Mouse (Mus musculus) limb, embryonic 14.5 days (tissue): ENCODE measurements at regions not wholly inside any gene's neighbourhood (a gene's known extent, or its start where the extent isn't known, plus 50 kb on each side); places are given as distances from the start of the nearest gene placed in this dataset.

Source experiments
- ATAC-seq: fragments of 200-750 bp; cut with Nextera tagmentation; 2 replicates; pipeline ENCODE4 v1.8.0; 2017; ENCODE audit warnings: low read depth, moderate number of reproducible peaks, moderate TSS enrichment; ENCODE audit not compliant: low FRiP score
- DNase-seq: peaks from one replicate; pipeline ENCODE4 v3.0.0-alpha.2; 2015; ENCODE audit warnings: low spot score
- H3K27ac ChIP-seq: fragments of 300-500 bp; sonication (generic); replicated peaks from 2 replicates; pipeline ENCODE4 v1.5.1; 2014; ENCODE audit warnings: low read depth, mild to moderate bottlenecking, low read length, moderate library complexity, mixed read lengths
- H3K27me3 ChIP-seq: fragments of 300-500 bp; sonication (generic); 2 replicates; pipeline ENCODE4 v1.6.1; 2014; ENCODE audit warnings: low read length, mixed read lengths; ENCODE audit not compliant: control insufficient read depth, insufficient read depth
- H3K36me3 ChIP-seq: fragments of 300-500 bp; sonication (generic); 2 replicates; pipeline ENCODE4 v1.6.1; 2014; ENCODE audit warnings: mild to moderate bottlenecking, low read length, moderate library complexity, mixed read lengths; ENCODE audit not compliant: control insufficient read depth, insufficient read depth
- H3K4me1 ChIP-seq: fragments of 300-500 bp; sonication (generic); 2 replicates; pipeline ENCODE4 v1.6.1; 2014; ENCODE audit warnings: antibody characterized with exemption, low read length, mixed read lengths; ENCODE audit not compliant: control insufficient read depth, insufficient read depth
- H3K4me2 ChIP-seq: fragments of 300-500 bp; sonication (generic); replicated peaks from 2 replicates; pipeline ENCODE4 v1.6.1; 2014; ENCODE audit warnings: low read depth, mild to moderate bottlenecking, low read length, moderate library complexity; ENCODE audit not compliant: severe bottlenecking
- H3K4me3 ChIP-seq: fragments of 300-500 bp; sonication (generic); replicated peaks from 2 replicates; pipeline ENCODE4 v1.5.1; 2014; ENCODE audit warnings: low read length
- H3K9ac ChIP-seq: fragments of 300-500 bp; sonication (generic); 2 replicates; pipeline ENCODE4 v1.6.1; 2014; ENCODE audit warnings: mild to moderate bottlenecking, low read depth, low read length, moderate library complexity; ENCODE audit not compliant: severe bottlenecking
- H3K9me3 ChIP-seq: fragments of 300-500 bp; sonication (generic); 2 replicates; pipeline ENCODE4 v1.6.1; 2016; ENCODE audit warnings: low read length; ENCODE audit not compliant: control insufficient read depth
- POLR2A ChIP-seq: fragments of 200-500 bp; IDR thresholded peaks from 2 replicates; pipeline ENCODE4 v1.8.0; 2012; ENCODE audit warnings: inconsistent platforms, mild to moderate bottlenecking, moderate library complexity, borderline replicate concordance; ENCODE audit not compliant: insufficient read depth, insufficient read length; ENCODE audit errors: extremely low read depth
- WGBS: fragments of 180-500 bp; shearing (Covaris S2); extraction: QIAGEN DNeasy Blood & Tissue Kit; methylation state at CpG from one replicate; pipeline ENCODE4 v1.1.7; 2014; 5-methylcytosine and 5-hydroxymethylcytosine counted together

DNA sequence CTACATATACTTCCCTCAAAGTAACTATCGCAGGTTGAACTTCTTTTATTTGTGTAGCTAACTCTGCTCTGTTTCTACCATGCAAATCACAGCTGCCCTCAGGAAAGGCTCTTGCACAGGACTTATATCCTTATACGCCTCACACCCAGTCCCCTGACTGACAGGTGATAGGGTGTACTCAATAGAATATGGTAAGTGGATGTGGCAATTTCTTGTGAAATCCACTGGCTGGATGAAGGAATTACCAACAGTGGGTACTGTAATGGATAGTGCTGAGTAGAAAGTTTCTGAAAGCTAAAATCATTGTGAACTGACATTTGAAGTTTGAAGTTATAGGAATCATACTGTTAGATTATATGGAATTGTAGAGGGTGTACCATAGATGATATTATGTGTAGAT lies 227.5 kb upstream of the Pik3r1 start:
- 83% methylated on average over 2 of the region's 2 CpGs for WGBS
- ATAC-seq, result no peak

DNA sequence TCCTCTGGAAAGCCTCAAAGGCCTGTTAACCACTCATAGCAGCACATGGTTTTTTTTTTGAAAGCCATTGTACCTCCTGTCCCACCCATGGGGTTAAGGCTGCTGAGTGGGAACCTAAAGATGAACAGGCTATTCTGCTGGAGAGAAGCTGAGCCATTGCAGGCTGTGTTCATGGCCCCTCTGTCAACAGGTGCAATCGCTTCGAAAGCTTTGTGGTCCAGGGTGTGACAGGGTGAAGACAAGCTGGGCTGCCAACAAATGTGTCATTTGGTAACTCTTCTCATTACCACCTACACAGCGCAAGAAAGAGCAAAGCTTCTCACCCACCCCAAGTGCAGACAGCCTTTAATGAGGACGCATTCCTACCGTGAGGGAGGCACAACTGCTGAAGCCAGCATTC lies 228.1 kb upstream of the Pik3r1 start:
- Histone ChIP-seq H3K36me3 (no peaks in the 10 kb centered on the region), H3K4me3 (no peak overlapping the region), H3K9ac (no peak overlapping the region), H3K27me3 (no peaks in the 10 kb centered on the region), H3K4me2 (no peak overlapping the region), H3K4me1 (no peaks in the 10 kb centered on the region), H3K9me3 (no peaks in the 10 kb centered on the region), H3K27ac (no peak overlapping the region)
- TF ChIP-seq POLR2A, result no peak
- ATAC-seq (no peak), DNase-seq (no peak)
- WGBS, result 64% methylated on average over 5 of the region's 5 CpGs

More for the DNA sequence above, 227.5 kb upstream of the Pik3r1 start:
- no peak for TF ChIP-seq POLR2A
- Histone ChIP-seq H3K9me3 (no peaks in the 10 kb centered on the region), H3K36me3 (no peaks in the 10 kb centered on the region), H3K9ac (no peak overlapping the region), H3K4me1 (no peaks in the 10 kb centered on the region), H3K27ac (no peak overlapping the region), H3K4me3 (no peak overlapping the region), H3K27me3 (no peaks in the 10 kb centered on the region), H3K4me2 (no peak overlapping the region)
- DNase-seq, result no peak

GRCm38 (mm10) chr13:101997415-101997814 lies 229.4 kb upstream of the Pik3r1 start:
- Histone ChIP-seq H3K27me3 (no peaks in the 10 kb centered on the region), H3K9ac (no peak overlapping the region), H3K9me3 (0 out of 2 replicates have a peak, but pooled peaks cover 4% of the 10 kb centered on the region), H3K4me1 (no peaks in the 10 kb centered on the region), H3K4me3 (no peak overlapping the region), H3K4me2 (no peak overlapping the region), H3K27ac (no peak overlapping the region), H3K36me3 (no peaks in the 10 kb centered on the region)
- WGBS, result 82% methylated on average over 2 of the region's 2 CpGs
- TF ChIP-seq POLR2A, result no peak
- ATAC-seq (no peak), DNase-seq (no peak)

GRCm38 (mm10) chr13:102006565-102006964 lies 238.5 kb upstream of the Pik3r1 start:
- Histone ChIP-seq H3K4me2 (no peak overlapping the region), H3K4me1 (no peaks in the 10 kb centered on the region), H3K9me3 (0 out of 2 replicates have a peak, but pooled peaks cover 4% of the 10 kb centered on the region), H3K27ac (no peak overlapping the region), H3K9ac (no peak overlapping the region), H3K4me3 (no peak overlapping the region), H3K36me3 (no peaks in the 10 kb centered on the region), H3K27me3 (no peaks in the 10 kb centered on the region)
- ATAC-seq (no peak), DNase-seq (no peak)
- 89% methylated on average over 5 of the region's 5 CpGs for WGBS
- TF ChIP-seq POLR2A, result no peak

GRCm38 (mm10) chr13:102011965-102012364 lies 243.9 kb upstream of the Pik3r1 start:
- Histone ChIP-seq H3K27ac (no peak overlapping the region), H3K27me3 (no peaks in the 10 kb centered on the region)

DNA sequence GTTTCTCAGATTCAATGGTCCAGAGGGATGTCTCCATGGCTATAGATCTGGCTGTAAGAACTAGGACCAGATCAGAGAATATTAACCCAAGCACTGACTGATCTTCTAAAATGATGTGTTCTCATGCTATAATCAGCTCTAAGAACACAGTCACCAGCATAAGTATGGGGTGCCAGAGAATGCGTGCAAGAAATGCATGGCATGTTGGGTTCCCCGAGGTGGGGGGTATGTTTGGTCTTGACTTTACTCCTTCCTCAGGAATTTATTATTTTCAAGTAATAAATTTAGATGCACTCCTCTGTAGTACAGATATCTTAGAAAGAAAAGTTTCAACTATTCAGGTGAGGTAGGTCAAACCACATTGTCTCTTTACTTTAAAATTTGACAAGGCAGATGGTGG lies 246.5 kb upstream of the Pik3r1 start:
- no peak for DNase-seq

More at GRCm38 (mm10) chr13:102011965-102012364, 243.9 kb upstream of the Pik3r1 start:
- Histone ChIP-seq H3K9ac (no peak overlapping the region), H3K9me3 (no peaks in the 10 kb centered on the region), H3K36me3 (no peaks in the 10 kb centered on the region), H3K4me3 (no peak overlapping the region), H3K4me1 (no peaks in the 10 kb centered on the region), H3K4me2 (no peak overlapping the region)
- TF ChIP-seq POLR2A, result no peak
- DNase-seq (no peak), ATAC-seq (no peak)
- WGBS, result 78% methylated on average over 2 of the region's 2 CpGs

More for the DNA sequence above, 246.5 kb upstream of the Pik3r1 start:
- no peaks in the 10 kb centered on the region for H3K27me3 ChIP-seq
- H3K36me3 ChIP-seq, result no peaks in the 10 kb centered on the region
- no peak for TF ChIP-seq POLR2A
- H3K9me3 ChIP-seq, result no peaks in the 10 kb centered on the region
- no peak overlapping the region for H3K27ac ChIP-seq
- no peaks in the 10 kb centered on the region for H3K4me1 ChIP-seq
- no peak overlapping the region for H3K4me2 ChIP-seq
- no peak overlapping the region for H3K9ac ChIP-seq
- 80% methylated on average over 2 of the region's 2 CpGs for WGBS
- ATAC-seq, result no peak
- no peak overlapping the region for H3K4me3 ChIP-seq
